Mouse (Mus musculus): ENCODE data around the gene Zfp212. TPM values are rescaled to one million over a fixed set of nuclear protein-coding genes. Genes with fewer than 3 reads are reported as not detected.
"Not testable (repeated sequence)": the region's sequence is repeated elsewhere in the genome, so short reads cannot be mapped to it uniquely, and the experiment has no call there.

Zfp212 gene
- polyA plus RNA-seq, 1 experiment from 2014 or later, result 5.3 TPM

DNA sequence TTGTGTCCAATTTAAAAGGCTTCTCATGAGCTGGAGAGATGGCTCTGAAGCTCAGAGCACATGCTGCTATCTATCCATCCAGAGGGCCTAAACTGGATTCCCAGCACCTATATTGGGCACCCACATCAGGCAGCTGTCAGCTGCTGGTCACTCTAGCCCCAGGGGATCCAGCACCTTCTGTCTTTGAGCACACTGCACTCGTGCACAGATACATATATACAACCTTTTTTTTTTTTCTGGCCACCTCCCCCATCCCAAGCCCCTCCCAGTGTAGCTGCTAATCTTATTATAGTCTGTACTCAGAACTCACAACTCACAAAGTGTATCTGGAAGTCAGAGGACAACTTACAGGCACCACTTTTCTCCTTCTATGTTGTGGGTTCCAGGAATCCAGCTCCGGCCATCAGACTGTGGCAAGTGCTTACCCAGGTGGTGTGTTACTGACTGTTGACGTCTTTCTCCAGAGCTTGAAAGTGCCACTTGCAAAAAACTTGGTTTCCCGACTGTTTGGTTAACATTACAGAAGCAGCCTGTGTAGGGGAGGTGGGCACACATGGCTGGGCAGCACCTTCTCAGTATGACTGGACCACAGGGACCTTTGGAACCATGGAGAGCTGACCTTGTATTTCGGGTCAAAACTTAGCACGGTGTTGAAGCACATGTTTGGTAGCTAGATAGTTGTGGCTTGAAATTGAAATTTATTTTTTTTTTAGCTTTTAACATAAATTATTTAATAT is 40.6 kb downstream of the Zfp212 start:
- 95% methylated on average over 5 of the region's 6 CpGs for WGBS (ENCODE audit: missing documents)
- Histone ChIP-seq H3K27ac (no peak overlapping the region), H3K36me3 (ENCODE audit: inconsistent target) (peaks cover 18% of the 10 kb centered on the region; the same call in 1 of the 2 replicates), H3K4me3 (ENCODE audit: inconsistent target) (no peak overlapping the region), H3K79me2 (ENCODE audit: inconsistent target) (no peaks in the 10 kb centered on the region)

DNA sequence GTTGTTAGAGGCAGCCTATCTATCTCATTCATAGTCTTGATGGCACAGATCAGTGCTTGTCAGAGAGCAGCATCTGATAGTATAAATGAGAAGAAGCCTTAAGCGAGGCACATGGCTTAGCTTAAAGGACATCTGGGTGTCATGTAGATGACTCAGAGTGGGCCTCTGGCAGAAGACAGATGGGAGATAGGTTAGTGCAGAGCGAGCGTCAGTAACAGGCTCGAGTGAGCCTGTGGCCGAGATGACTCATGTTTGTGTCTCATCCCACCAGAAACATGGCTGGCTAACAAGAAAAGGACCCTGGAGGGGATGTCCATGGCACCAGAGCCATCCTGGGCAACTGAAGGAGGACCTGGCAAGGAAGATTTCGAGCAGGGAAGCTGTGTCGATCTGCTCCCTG is 42.8 kb downstream of the Zfp212 start:
- 88% methylated on average over 7 of the region's 7 CpGs for WGBS (ENCODE audit: missing documents)
- Histone ChIP-seq H3K79me2 (ENCODE audit: inconsistent target) (no peaks in the 10 kb centered on the region), H3K27ac (no peak overlapping the region), H3K36me3 (ENCODE audit: inconsistent target) (peaks cover 18% of the 10 kb centered on the region; the same call in 1 of the 2 replicates), H3K4me3 (ENCODE audit: inconsistent target) (no peak overlapping the region)

- 83% methylated on average over 1 of the region's 1 CpGs for WGBS (ENCODE audit: missing documents)
- H3K36me3 ChIP-seq (ENCODE audit: inconsistent target), result not testable (repeated sequence)
Measured at GRCm38 (mm10) chr6:47968166-47968565, 47.9 kb downstream of the Zfp212 start.

DNA sequence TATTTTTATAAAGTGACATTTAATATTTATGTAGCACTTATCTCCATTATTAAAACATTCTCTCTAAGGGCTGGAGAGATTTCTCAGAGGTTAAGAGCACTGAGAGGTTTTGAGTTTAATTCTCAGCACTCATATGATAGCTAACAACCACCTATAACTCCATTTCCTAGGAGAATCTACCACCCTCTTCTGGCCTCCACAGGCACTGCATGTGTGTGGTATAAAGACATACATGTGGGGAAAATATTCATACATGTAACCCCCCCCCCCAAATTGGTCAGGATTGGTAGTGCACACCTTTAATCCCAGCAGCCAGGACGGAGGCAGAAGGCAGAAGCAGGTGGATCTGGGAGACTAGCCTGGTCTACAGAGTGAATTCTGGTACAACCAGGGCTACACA is 54.3 kb downstream of the Zfp212 start:
- H3K4me3 ChIP-seq (ENCODE audit: inconsistent target), result no peak overlapping the region
- H3K27ac ChIP-seq, result no peak overlapping the region
- WGBS (ENCODE audit: missing documents), result 92% methylated on average over 1 of the region's 1 CpGs
- H3K36me3 ChIP-seq (ENCODE audit: inconsistent target), result no peaks in the 10 kb centered on the region
- no peaks in the 10 kb centered on the region for H3K79me2 ChIP-seq (ENCODE audit: inconsistent target)

More at GRCm38 (mm10) chr6:47968166-47968565, 47.9 kb downstream of the Zfp212 start:
- not testable (repeated sequence) for H3K27ac ChIP-seq; H3K79me2 ChIP-seq (ENCODE audit: inconsistent target); H3K4me3 ChIP-seq (ENCODE audit: inconsistent target)

- 11% methylated on average over 6 of the region's 6 CpGs for WGBS (ENCODE audit: missing documents)
- H3K36me3 ChIP-seq (ENCODE audit: inconsistent target), result no peaks in the 10 kb centered on the region
- no peaks in the 10 kb centered on the region for H3K79me2 ChIP-seq (ENCODE audit: inconsistent target)
- no peak overlapping the region for H3K27ac ChIP-seq
- no peak overlapping the region for H3K4me3 ChIP-seq (ENCODE audit: inconsistent target)
Measured at GRCm38 (mm10) chr6:47978897-47979368, 58.7 kb downstream of the Zfp212 start.

Other genes with a start within 250 kb of the Zfp212 start
- gene Pdia4, start 107.0 kb upstream of the Zfp212 start, polyA plus RNA-seq (2018), result 86.7 to 134 TPM (median 112 TPM) in 3 replicates
- gene Zfp786, start 89.6 kb upstream of the Zfp212 start, polyA plus RNA-seq (2018), result 0.09 to 0.28 TPM in 2 of 3 replicates, not detected in the other
- gene Zfp398, start 84.8 kb upstream of the Zfp212 start, polyA plus RNA-seq (2018), result 3.7 to 4.5 TPM (median 4.4 TPM) in 3 replicates
- 5.5 to 7.3 TPM (median 6.7 TPM) in 3 replicates for gene Zfp282, start 43.3 kb upstream of the Zfp212 start, polyA plus RNA-seq (2018)
- 1.4 to 2.5 TPM (median 2.1 TPM) in 3 replicates for gene Zfp956, start 32.9 kb downstream of the Zfp212 start, polyA plus RNA-seq (2018)
- 6.4 to 12.6 TPM (median 11.2 TPM) in 3 replicates for gene Zfp777, start 128.4 kb downstream of the Zfp212 start, polyA plus RNA-seq (2018)
- gene Zfp746, start 166.1 kb downstream of the Zfp212 start, polyA plus RNA-seq (2018), result 13.9 to 16.3 TPM (median 14.0 TPM) in 3 replicates

Data from macrophage (primary cell).